Mouse (Mus musculus) forebrain, embryonic 12.5 days (tissue): Measurements from ENCODE around the gene Washc4. TPM values are rescaled to one million over a fixed set of nuclear protein-coding genes. Genes with fewer than 3 reads are reported as not detected.

ENCODE experiments used
- ATAC-seq: fragments of 200-750 bp; cut with Nextera tagmentation; 2 replicates; pipeline ENCODE4 v1.8.0; 2017; ENCODE audit warnings: moderate TSS enrichment; ENCODE audit not compliant: low FRiP score
- H3K27ac ChIP-seq: fragments of 300-500 bp; sonication (generic); 2 replicates; pipeline ENCODE4 v1.5.1; 2016; ENCODE audit warnings: mild to moderate bottlenecking
- H3K27me3 ChIP-seq: fragments of 300-500 bp; sonication (generic); 2 replicates; pipeline ENCODE4 v1.6.1; 2016; ENCODE audit warnings: mild to moderate bottlenecking
- H3K36me3 ChIP-seq: fragments of 300-500 bp; sonication (generic); replicated peaks from 2 replicates; pipeline ENCODE4 v1.6.1; 2016; ENCODE audit warnings: mild to moderate bottlenecking
- H3K4me1 ChIP-seq: fragments of 300-500 bp; sonication (generic); 2 replicates; pipeline ENCODE4 v1.6.1; 2016
- H3K4me2 ChIP-seq: fragments of 300-500 bp; sonication (generic); 2 replicates; pipeline ENCODE4 v1.6.1; 2016; ENCODE audit warnings: mild to moderate bottlenecking, moderate library complexity
- H3K4me3 ChIP-seq: fragments of 300-500 bp; sonication (generic); replicated peaks from 2 replicates; pipeline ENCODE4 v1.5.1; 2016; ENCODE audit warnings: mild to moderate bottlenecking
- H3K9ac ChIP-seq: fragments of 300-500 bp; sonication (generic); 2 replicates; pipeline ENCODE4 v1.6.1; 2016; ENCODE audit warnings: mild to moderate bottlenecking
- H3K9me3 ChIP-seq: fragments of 300-500 bp; sonication (generic); 2 replicates; pipeline ENCODE4 v1.6.1; 2016
- WGBS: fragments of 180-500 bp; shearing (Covaris S2); methylation state at CpG from one replicate; pipeline ENCODE4 v1.1.7; 2016; 5-methylcytosine and 5-hydroxymethylcytosine counted together
- polyA plus RNA-seq: library from polyadenylated mRNA; unstranded; fragments of >200 nt; fragmentation: Nextera tagmentation; extraction: Ambion mirVana; gene quantifications from 2 replicates; pipeline ENCODE4 v1.2.1, GENCODE M21; 2016

Washc4 gene
- polyA plus RNA-seq, 1 experiment from 2014 or later, result 38.2 TPM

- H3K4me2 ChIP-seq, result no peak overlapping the region
- no peaks in the 10 kb centered on the region for H3K27me3 ChIP-seq
- no peaks in the 10 kb centered on the region for H3K9me3 ChIP-seq
- H3K4me1 ChIP-seq, result peaks cover 3% of the 10 kb centered on the region; the same call in 1 of the 2 replicates
- H3K9ac ChIP-seq, result no peak overlapping the region
- no peak overlapping the region for H3K4me3 ChIP-seq
- peaks cover 64% of the 10 kb centered on the region for H3K36me3 ChIP-seq
- no peak for ATAC-seq
- no peak overlapping the region for H3K27ac ChIP-seq
- WGBS, result 98% methylated on average over 3 of the region's 3 CpGs
Measured at GRCm38 (mm10) chr10:83607111-83607510, 63.6 kb downstream of the Washc4 start.

GRCm38 (mm10) chr10:83608596-83608995, 65.0 kb downstream of the Washc4 start:
- Histone ChIP-seq H3K27ac (no peak overlapping the region), H3K27me3 (no peaks in the 10 kb centered on the region), H3K36me3 (peaks cover 58% of the 10 kb centered on the region), H3K4me2 (no peak overlapping the region), H3K9ac (no peak overlapping the region), H3K9me3 (no peaks in the 10 kb centered on the region), H3K4me1 (peaks cover 3% of the 10 kb centered on the region; the same call in 1 of the 2 replicates), H3K4me3 (no peak overlapping the region)
- WGBS, result 83% methylated on average over 8 of the region's 8 CpGs
- ATAC-seq, result no peak

- Histone ChIP-seq H3K27ac (no peak overlapping the region), H3K36me3 (peaks cover 67% of the 10 kb centered on the region), H3K9ac (no peak overlapping the region), H3K9me3 (no peaks in the 10 kb centered on the region), H3K4me1 (peaks cover 3% of the 10 kb centered on the region; the same call in 1 of the 2 replicates), H3K4me3 (no peak overlapping the region), H3K4me2 (no peak overlapping the region), H3K27me3 (no peaks in the 10 kb centered on the region)
- 93% methylated on average over 7 of the region's 7 CpGs for WGBS
- ATAC-seq, result no peak
Measured at GRCm38 (mm10) chr10:83610518-83610917, 67.0 kb downstream of the Washc4 start.

- no peak overlapping the region for H3K27ac ChIP-seq
- H3K36me3 ChIP-seq, result peaks cover 63% of the 10 kb centered on the region
- ATAC-seq, result no peak
- H3K27me3 ChIP-seq, result no peaks in the 10 kb centered on the region
- H3K4me3 ChIP-seq, result no peak overlapping the region
- H3K4me2 ChIP-seq, result no peak overlapping the region
- no peaks in the 10 kb centered on the region for H3K9me3 ChIP-seq
- WGBS, result 93% methylated on average over 5 of the region's 5 CpGs
- no peaks in the 10 kb centered on the region for H3K4me1 ChIP-seq
- no peak overlapping the region for H3K9ac ChIP-seq
Measured at GRCm38 (mm10) chr10:83611863-83612262, 68.3 kb downstream of the Washc4 start.

GRCm38 (mm10) chr10:83612648-83613215, 69.2 kb downstream of the Washc4 start:
- WGBS, result 93% methylated on average over 14 of the region's 14 CpGs
- H3K36me3 ChIP-seq, result peaks cover 55% of the 10 kb centered on the region
- no peak overlapping the region for H3K4me2 ChIP-seq
- no peak for ATAC-seq
- no peak overlapping the region for H3K4me3 ChIP-seq
- no peaks in the 10 kb centered on the region for H3K4me1 ChIP-seq
- H3K9me3 ChIP-seq, result no peaks in the 10 kb centered on the region
- no peak overlapping the region for H3K9ac ChIP-seq
- no peaks in the 10 kb centered on the region for H3K27me3 ChIP-seq
- no peak overlapping the region for H3K27ac ChIP-seq

- Histone ChIP-seq H3K4me2 (no peak overlapping the region), H3K9ac (no peak overlapping the region), H3K27ac (no peak overlapping the region), H3K9me3 (no peaks in the 10 kb centered on the region), H3K36me3 (peaks cover 28% of the 10 kb centered on the region), H3K27me3 (no peaks in the 10 kb centered on the region), H3K4me3 (no peak overlapping the region), H3K4me1 (no peaks in the 10 kb centered on the region)
- ATAC-seq, result no peak
- WGBS, result 51% methylated on average over 10 of the region's 10 CpGs
Measured at GRCm38 (mm10) chr10:83617366-83617765, 73.8 kb downstream of the Washc4 start.

GRCm38 (mm10) chr10:83618819-83619440, 75.4 kb downstream of the Washc4 start:
- WGBS, result 91% methylated on average over 12 of the region's 12 CpGs
- no peaks in the 10 kb centered on the region for H3K27me3 ChIP-seq
- no peak overlapping the region for H3K9ac ChIP-seq
- H3K4me2 ChIP-seq, result no peak overlapping the region
- H3K9me3 ChIP-seq, result no peaks in the 10 kb centered on the region
- no peak for ATAC-seq
- no peak overlapping the region for H3K4me3 ChIP-seq
- H3K36me3 ChIP-seq, result peaks cover 25% of the 10 kb centered on the region
- no peak overlapping the region for H3K27ac ChIP-seq
- no peaks in the 10 kb centered on the region for H3K4me1 ChIP-seq

GRCm38 (mm10) chr10:83620350-83621055, 77.0 kb downstream of the Washc4 start:
- H3K36me3 ChIP-seq, result peaks cover 16% of the 10 kb centered on the region
- no peak for ATAC-seq
- 93% methylated on average over 24 of the region's 24 CpGs for WGBS

GRCm38 (mm10) chr10:83624065-83624464, 80.5 kb downstream of the Washc4 start:
- H3K4me1 ChIP-seq, result no peaks in the 10 kb centered on the region
- peaks cover 26% of the 10 kb centered on the region for H3K36me3 ChIP-seq
- no peak overlapping the region for H3K9ac ChIP-seq
- no peak overlapping the region for H3K4me3 ChIP-seq
- no peak overlapping the region for H3K27ac ChIP-seq
- no peak for ATAC-seq
- no peaks in the 10 kb centered on the region for H3K27me3 ChIP-seq
- WGBS, result 81% methylated on average over 8 of the region's 8 CpGs
- H3K9me3 ChIP-seq, result no peaks in the 10 kb centered on the region
- no peak overlapping the region for H3K4me2 ChIP-seq

More at GRCm38 (mm10) chr10:83620350-83621055, 77.0 kb downstream of the Washc4 start:
- Histone ChIP-seq H3K9ac (no peak overlapping the region), H3K27me3 (no peaks in the 10 kb centered on the region), H3K27ac (no peak overlapping the region), H3K4me1 (no peaks in the 10 kb centered on the region), H3K4me3 (no peak overlapping the region), H3K4me2 (no peak overlapping the region), H3K9me3 (no peaks in the 10 kb centered on the region)

- Histone ChIP-seq H3K36me3 (peaks cover 30% of the 10 kb centered on the region), H3K27me3 (no peaks in the 10 kb centered on the region), H3K27ac (no peak overlapping the region), H3K4me1 (no peaks in the 10 kb centered on the region), H3K4me2 (no peak overlapping the region), H3K9me3 (no peaks in the 10 kb centered on the region), H3K9ac (no peak overlapping the region), H3K4me3 (no peak overlapping the region)
- no peak for ATAC-seq
- WGBS, result 95% methylated on average over 12 of the region's 12 CpGs
Measured at GRCm38 (mm10) chr10:83624841-83625240, 81.3 kb downstream of the Washc4 start.

GRCm38 (mm10) chr10:83627113-83627687, 83.6 kb downstream of the Washc4 start:
- H3K9ac ChIP-seq, result no peak overlapping the region
- no peaks in the 10 kb centered on the region for H3K4me1 ChIP-seq
- 93% methylated on average over 9 of the region's 9 CpGs for WGBS
- peaks cover 24% of the 10 kb centered on the region for H3K36me3 ChIP-seq
- no peak overlapping the region for H3K4me3 ChIP-seq
- no peak for ATAC-seq
- H3K27me3 ChIP-seq, result no peaks in the 10 kb centered on the region
- no peak overlapping the region for H3K4me2 ChIP-seq
- no peaks in the 10 kb centered on the region for H3K9me3 ChIP-seq
- H3K27ac ChIP-seq, result no peak overlapping the region

- peaks cover 26% of the 10 kb centered on the region for H3K36me3 ChIP-seq
- H3K9ac ChIP-seq, result no peak overlapping the region
- ATAC-seq, result no peak
- H3K4me3 ChIP-seq, result no peak overlapping the region
- H3K27me3 ChIP-seq, result no peaks in the 10 kb centered on the region
- H3K4me2 ChIP-seq, result no peak overlapping the region
- WGBS, result 94% methylated on average over 4 of the region's 4 CpGs
- no peaks in the 10 kb centered on the region for H3K4me1 ChIP-seq
- H3K9me3 ChIP-seq, result no peaks in the 10 kb centered on the region
- no peak overlapping the region for H3K27ac ChIP-seq
Measured at GRCm38 (mm10) chr10:83628241-83628640, 84.7 kb downstream of the Washc4 start.
